Mouse (Mus musculus) kidney, adult 2 months (tissue): ENCODE measurements around the gene Defb23.

Experiments used
- CTCF ChIP-seq: fragments of 200-500 bp; conservative IDR thresholded peaks from 2 replicates; pipeline ENCODE4 v1.5.1; 2011; ENCODE audit warnings: low read depth, mild to moderate bottlenecking, control low read depth, low read length, moderate library complexity, mixed read lengths; ENCODE audit not compliant: insufficient read depth, insufficient read length
- POLR2A ChIP-seq: fragments of 200-500 bp; IDR thresholded peaks from one replicate; pipeline ENCODE4 v1.6.1; 2011; ENCODE audit warnings: low read depth, low read length, control low read depth

GRCm38 (mm10) chr2:152409781-152410180 is 54.6 kb downstream of the Defb23 start:
- no peak for TF ChIP-seq POLR2A
- no peak for TF ChIP-seq CTCF
